Mouse (Mus musculus) ES-E14 (cell line): Measurements from ENCODE around the gene Hk1. TPM values are rescaled to one million over a fixed set of nuclear protein-coding genes. Genes with fewer than 3 reads are reported as not detected.

Experiments used
- DNase-seq: peaks from one replicate; pipeline ENCODE4 v3.0.0-alpha.2; 2013; ENCODE audit warnings: low read depth, low spot score
- H3K27ac ChIP-seq: 2 replicates; pipeline ENCODE4 v1.5.1; 2012; ENCODE audit warnings: low read depth, mild to moderate bottlenecking, low read length, moderate library complexity, mixed read lengths; ENCODE audit not compliant: poor library complexity, insufficient read depth, severe bottlenecking
- H3K36me3 ChIP-seq: 2 replicates; pipeline ENCODE4 v1.6.1; 2012; ENCODE audit warnings: mild to moderate bottlenecking, low read length, moderate library complexity, mixed read lengths; ENCODE audit not compliant: control insufficient read depth, poor library complexity, insufficient read depth, severe bottlenecking
- H3K4me1 ChIP-seq, 2 experiments: fragments of 150-350 bp in 1 of 2; sonication (generic) in 1 of 2; 2 replicates each; pipeline ENCODE4 v1.6.1; 2012; ENCODE audit warnings: low read length in 2 of 2, mild to moderate bottlenecking in 1 of 2, mixed read lengths in 1 of 2; ENCODE audit not compliant: control insufficient read depth in 2 of 2, insufficient read depth in 2 of 2, poor library complexity in 1 of 2
- H3K4me3 ChIP-seq, 2 experiments: fragments of 150-350 bp in 1 of 2; sonication (generic) in 1 of 2; 2 replicates each; pipeline ENCODE4 v1.5.1; 2012; ENCODE audit warnings: low read length in 2 of 2, low read depth in 1 of 2, mild to moderate bottlenecking in 1 of 2, mixed read lengths in 1 of 2; ENCODE audit not compliant: insufficient read depth in 1 of 2, poor library complexity in 1 of 2, severe bottlenecking in 1 of 2
- H3K9ac ChIP-seq: 2 replicates; pipeline ENCODE4 v1.6.1; 2012; ENCODE audit warnings: low read depth, mild to moderate bottlenecking, low read length, mixed read lengths; ENCODE audit not compliant: poor library complexity, insufficient read depth, severe bottlenecking
- H3K9me3 ChIP-seq: fragments of 150-350 bp; sonication (generic); 2 replicates; pipeline ENCODE4 v1.6.1; 2012; ENCODE audit warnings: low read depth, mild to moderate bottlenecking, low read length; ENCODE audit not compliant: control insufficient read depth, insufficient read depth
- CHD2 ChIP-seq: IDR thresholded peaks from 2 replicates; pipeline ENCODE4 v1.6.1; 2014; ENCODE audit warnings: mild to moderate bottlenecking, low read depth, low read length, inconsistent platforms
- HCFC1 ChIP-seq: IDR thresholded peaks from 2 replicates; pipeline ENCODE4 v1.6.1; 2012; ENCODE audit warnings: low read length, inconsistent platforms, borderline replicate concordance; ENCODE audit not compliant: insufficient read depth
- MAFK ChIP-seq: IDR thresholded peaks from 2 replicates; pipeline ENCODE4 v1.6.1; 2014; ENCODE audit warnings: mild to moderate bottlenecking, low read depth, low read length, inconsistent platforms; ENCODE audit not compliant: insufficient read depth
- ZC3H11A ChIP-seq: IDR thresholded peaks from 2 replicates; pipeline ENCODE4 v1.6.1; 2012; ENCODE audit warnings: low read depth, mild to moderate bottlenecking, inconsistent platforms, low read length, borderline replicate concordance
- ZNF384 ChIP-seq: IDR thresholded peaks from 2 replicates; pipeline ENCODE4 v1.6.1; 2012; ENCODE audit warnings: low read depth, low read length, inconsistent platforms
- in situ Hi-C, 2 experiments: fragments of 600-800 bp; cut with MboI; formaldehyde crosslinking; loops; one replicate each; pipeline ENCODE4 v1.15.1; 2025; ENCODE audit warnings: low sequenced_read_pairs in 2 of 2, inconsistent platforms in 1 of 2; ENCODE audit not compliant: unreplicated experiment in 2 of 2
- total RNA-seq: library from RNA; depleted of rRNA; stranded (reverse); fragments of 300-350 nt; gene quantifications from 2 replicates; pipeline ENCODE4 v1.2.3, GENCODE M21; 2012

The Hk1 gene
- total RNA-seq, 1 experiment: 18.8 TPM

DNA sequence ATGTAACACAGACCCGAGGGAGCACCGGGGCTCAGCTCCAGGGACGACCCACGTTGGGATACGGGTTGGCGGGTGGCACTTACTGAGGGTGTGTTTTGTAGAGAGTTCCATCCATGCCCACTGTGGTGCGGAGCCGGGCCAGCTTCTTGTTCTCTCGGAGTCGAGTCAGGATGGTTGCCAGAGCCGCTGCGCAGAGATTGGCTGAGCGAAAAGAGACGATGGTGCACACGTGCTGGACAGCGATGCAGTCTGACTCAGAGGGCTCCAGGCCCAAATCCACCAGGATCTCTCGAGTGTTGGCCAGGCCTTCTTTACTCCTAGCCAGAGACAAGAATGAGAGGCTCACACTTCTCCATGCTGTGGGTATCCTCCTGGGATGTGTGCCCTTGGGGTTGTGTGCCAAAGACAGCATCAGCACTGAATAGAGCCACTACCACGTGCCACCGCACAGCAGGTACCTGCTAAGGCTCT is 22.0 kb upstream of the Hk1 start:
- in situ Hi-C loops: no loop called here
- no peak for TF ChIP-seq ZC3H11A
- TF ChIP-seq MAFK: no peak
- TF ChIP-seq CHD2: no peak
- no peak for TF ChIP-seq ZNF384
- TF ChIP-seq HCFC1: no peak

DNA sequence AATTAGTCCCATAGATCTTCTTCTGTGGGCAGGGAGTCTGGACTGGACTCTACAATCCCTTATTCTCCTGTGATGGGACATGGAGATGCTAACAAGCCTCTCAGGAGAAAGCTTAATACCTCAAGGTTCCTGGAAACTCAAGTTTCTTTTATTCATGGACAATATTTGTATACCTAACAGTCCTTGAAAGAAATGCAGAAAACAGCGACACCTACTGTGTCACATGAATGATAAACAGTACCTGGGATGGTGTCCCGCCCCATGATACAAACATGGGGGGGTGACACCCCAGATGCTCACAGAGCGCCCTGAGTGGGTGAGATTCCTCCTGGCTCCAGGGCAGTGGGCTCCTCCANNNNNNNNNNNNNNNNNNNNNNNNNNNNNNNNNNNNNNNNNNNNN is 3.3 kb upstream of the Hk1 start:
- H3K9ac ChIP-seq: no peak overlapping the region
- TF ChIP-seq ZNF384 (no peak), ZC3H11A (no peak), CHD2 (no peak), MAFK (no peak), HCFC1 (no peak)
- no peak for DNase-seq
- no peaks in the 10 kb centered on the region for H3K9me3 ChIP-seq
- H3K27ac ChIP-seq: no peak overlapping the region
- H3K36me3 ChIP-seq: no peaks in the 10 kb centered on the region
- no peak overlapping the region for H3K4me3 ChIP-seq
- in situ Hi-C loops: no loop called here
- H3K4me1 ChIP-seq: peaks cover 0 to 5% of the 10 kb centered on the region in 2 experiments; a peak in 1 of 4 replicates

More for the DNA sequence above, 22.0 kb upstream of the Hk1 start:
- Histone ChIP-seq H3K4me3 (no peak overlapping the region), H3K27ac (no peak overlapping the region), H3K36me3 (no peaks in the 10 kb centered on the region), H3K4me1 (no peaks in the 10 kb centered on the region; a peak in 1 of 4 replicates), H3K9me3 (no peaks in the 10 kb centered on the region), H3K9ac (no peak overlapping the region)
- DNase-seq: no peak

DNA sequence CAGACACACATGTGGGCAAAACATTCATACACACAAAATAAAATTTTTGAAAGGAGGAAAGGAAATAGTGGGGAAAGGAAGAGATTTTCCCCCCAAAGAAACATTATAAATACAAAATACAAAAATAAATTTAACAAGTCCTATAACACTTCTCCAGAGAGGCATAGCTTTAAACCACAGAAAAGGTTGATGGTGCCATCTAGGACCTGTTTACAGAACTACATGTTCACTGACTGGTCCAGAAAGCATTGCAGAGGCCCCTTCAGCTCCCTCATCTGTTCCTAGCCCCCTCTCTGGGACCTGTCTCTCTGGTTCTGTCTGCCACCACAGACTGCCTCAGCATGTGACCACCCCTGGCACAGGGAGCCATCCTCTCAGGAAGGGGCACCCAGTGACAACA is 1.2 kb upstream of the Hk1 start:
- Histone ChIP-seq H3K9me3 (no peaks in the 10 kb centered on the region), H3K9ac (no peak overlapping the region), H3K4me1 (peaks cover 0 to 4% of the 10 kb centered on the region in 2 experiments; a peak in 1 of 4 replicates), H3K4me3 (no peak overlapping the region), H3K27ac (no peak overlapping the region), H3K36me3 (no peaks in the 10 kb centered on the region)
- DNase-seq: no peak
- TF ChIP-seq MAFK (no peak), ZC3H11A (no peak), ZNF384 (no peak), HCFC1 (no peak), CHD2 (no peak)
- in situ Hi-C loops: no loop called here

DNA sequence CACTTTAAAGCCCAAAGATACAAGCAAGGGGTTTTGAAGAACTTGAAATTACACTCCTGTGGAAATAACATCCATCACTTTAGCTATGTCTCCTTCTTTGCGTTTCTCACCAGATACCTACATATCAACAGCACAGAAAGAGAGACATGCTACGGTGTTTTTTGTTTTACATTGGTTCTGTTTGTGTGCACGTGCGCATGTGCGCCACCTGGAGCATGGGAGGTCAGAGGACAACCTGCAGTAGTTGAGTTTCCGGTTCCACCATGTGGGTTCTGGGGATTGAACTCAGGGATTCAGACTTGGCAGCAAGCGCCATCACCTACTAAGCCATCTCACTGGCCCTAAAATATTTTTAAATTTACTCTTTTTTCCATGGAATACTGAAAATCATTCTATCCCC is 20.9 kb downstream of the Hk1 start:
- Histone ChIP-seq H3K4me1 (no peaks in the 10 kb centered on the region), H3K4me3 (no peak overlapping the region), H3K36me3 (no peaks in the 10 kb centered on the region), H3K27ac (no peak overlapping the region), H3K9me3 (no peaks in the 10 kb centered on the region), H3K9ac (no peak overlapping the region)
- no peak for DNase-seq
- TF ChIP-seq CHD2 (no peak), MAFK (no peak), ZNF384 (no peak), HCFC1 (no peak), ZC3H11A (no peak)
- in situ Hi-C loops: no loop called here
